Mouse (Mus musculus) lung, postnatal 0 days (tissue): ENCODE data around the gene Tmem108. TPM values are rescaled to one million over a fixed set of nuclear protein-coding genes. Genes with fewer than 3 reads are reported as not detected.

Source experiments
- ATAC-seq: fragments of 200-750 bp; cut with Nextera tagmentation; 2 replicates; pipeline ENCODE4 v1.8.0; 2017; ENCODE audit warnings: moderate library complexity
- DNase-seq: peaks from one replicate; pipeline ENCODE4 v3.0.0-alpha.2; 2016; ENCODE audit warnings: low spot score
- H3K27ac ChIP-seq: fragments of 300-500 bp; sonication (generic); 2 replicates; pipeline ENCODE4 v1.5.1; 2014; ENCODE audit warnings: antibody characterized with exemption, mild to moderate bottlenecking, low read length, mixed read lengths
- H3K27me3 ChIP-seq: fragments of 300-500 bp; sonication (generic); replicated peaks from 2 replicates; pipeline ENCODE4 v1.6.1; 2014; ENCODE audit warnings: low read length, mixed read lengths; ENCODE audit not compliant: insufficient read depth
- H3K36me3 ChIP-seq: fragments of 300-500 bp; sonication (generic); 2 replicates; pipeline ENCODE4 v1.6.1; 2014; ENCODE audit warnings: low read length, mixed read lengths; ENCODE audit not compliant: insufficient read depth
- H3K4me1 ChIP-seq: fragments of 300-500 bp; sonication (generic); 2 replicates; pipeline ENCODE4 v1.6.1; 2014; ENCODE audit warnings: antibody characterized with exemption, low read depth, low read length, mixed read lengths; ENCODE audit not compliant: insufficient read depth
- H3K4me2 ChIP-seq: fragments of 300-500 bp; sonication (generic); replicated peaks from 2 replicates; pipeline ENCODE4 v1.6.1; 2014; ENCODE audit warnings: low read depth, mild to moderate bottlenecking, low read length, moderate library complexity, mixed read lengths
- H3K4me3 ChIP-seq: fragments of 300-500 bp; sonication (generic); 2 replicates; pipeline ENCODE4 v1.5.1; 2014; ENCODE audit warnings: low read depth, low read length
- H3K9ac ChIP-seq: fragments of 300-500 bp; sonication (generic); replicated peaks from 2 replicates; pipeline ENCODE4 v1.6.1; 2014; ENCODE audit warnings: low read depth, mild to moderate bottlenecking
- H3K9me3 ChIP-seq: fragments of 300-500 bp; sonication (generic); 2 replicates; pipeline ENCODE4 v1.6.1; 2016; ENCODE audit warnings: low read length, mixed read lengths
- CTCF ChIP-seq: IDR thresholded peaks from 2 replicates; pipeline ENCODE4 v1.5.1; 2016; ENCODE audit warnings: antibody characterized with exemption, mild to moderate bottlenecking
- EP300 ChIP-seq: IDR thresholded peaks from 2 replicates; pipeline ENCODE4 v1.6.1; 2016; ENCODE audit warnings: antibody characterized with exemption, mild to moderate bottlenecking, control low read depth
- WGBS: fragments of 180-500 bp; shearing (Covaris S2); extraction: QIAGEN DNeasy Blood & Tissue Kit; methylation state at CpG from one replicate; pipeline ENCODE4 v1.1.7; 2014; 5-methylcytosine and 5-hydroxymethylcytosine counted together
- polyA plus RNA-seq: library from polyadenylated mRNA; unstranded; fragments of >200 nt; fragmentation: Nextera tagmentation; extraction: Ambion mirVana; gene quantifications from 2 replicates; pipeline ENCODE4 v1.2.1, GENCODE M21; 2015

The Tmem108 gene
- polyA plus RNA-seq, 1 experiment from 2014 or later, result 7.3 TPM

- no peak overlapping the region for H3K4me3 ChIP-seq
- WGBS, result 86% methylated on average over 5 of the region's 5 CpGs
- no peak for TF ChIP-seq EP300
- TF ChIP-seq CTCF, result no peak; the same call in 1 of the 2 replicates
- ATAC-seq (no peak), DNase-seq (no peak)
- H3K9ac ChIP-seq, result no peak overlapping the region
- no peak overlapping the region for H3K27ac ChIP-seq
- no peaks in the 10 kb centered on the region for H3K9me3 ChIP-seq
- peaks cover 12% of the 10 kb centered on the region; the same call in 1 of the 2 replicates for H3K4me1 ChIP-seq
- no peaks in the 10 kb centered on the region for H3K36me3 ChIP-seq
- H3K4me2 ChIP-seq, result no peak overlapping the region
- H3K27me3 ChIP-seq, result no peaks in the 10 kb centered on the region
Observed at GRCm38 (mm10) chr9:103444656-103445055, 317.0 kb downstream of the Tmem108 start.

GRCm38 (mm10) chr9:103443824-103444185 lies 317.8 kb downstream of the Tmem108 start:
- WGBS, result 69% methylated on average over 7 of the region's 7 CpGs
- peaks cover 12% of the 10 kb centered on the region; the same call in 1 of the 2 replicates for H3K4me1 ChIP-seq
- no peak overlapping the region for H3K27ac ChIP-seq
- H3K4me2 ChIP-seq, result no peak overlapping the region
- H3K4me3 ChIP-seq, result no peak overlapping the region
- no peaks in the 10 kb centered on the region for H3K36me3 ChIP-seq
- TF ChIP-seq CTCF, result no peak
- TF ChIP-seq EP300, result no peak
- no peaks in the 10 kb centered on the region for H3K9me3 ChIP-seq
- DNase-seq (no peak), ATAC-seq (no peak)
- no peak overlapping the region for H3K9ac ChIP-seq
- no peaks in the 10 kb centered on the region for H3K27me3 ChIP-seq

GRCm38 (mm10) chr9:103443121-103443823 lies 318.4 kb downstream of the Tmem108 start:
- TF ChIP-seq CTCF, result no peak
- no peak for TF ChIP-seq EP300
- no peak overlapping the region for H3K9ac ChIP-seq
- H3K27ac ChIP-seq, result no peak overlapping the region
- no peaks in the 10 kb centered on the region for H3K9me3 ChIP-seq
- no peak overlapping the region for H3K4me3 ChIP-seq
- ATAC-seq, result no peak
- no peak for DNase-seq
- no peak overlapping the region for H3K4me2 ChIP-seq
- H3K27me3 ChIP-seq, result no peaks in the 10 kb centered on the region
- WGBS, result 33% methylated on average over 13 of the region's 13 CpGs
- H3K4me1 ChIP-seq, result peaks cover 12% of the 10 kb centered on the region; the same call in 1 of the 2 replicates
- H3K36me3 ChIP-seq, result no peaks in the 10 kb centered on the region

GRCm38 (mm10) chr9:103440597-103440996 lies 321.0 kb downstream of the Tmem108 start:
- H3K9ac ChIP-seq, result no peak overlapping the region
- peaks cover 12% of the 10 kb centered on the region; the same call in 1 of the 2 replicates for H3K4me1 ChIP-seq
- WGBS, result 15% methylated on average over 3 of the region's 3 CpGs
- H3K27ac ChIP-seq, result no peak overlapping the region
- ATAC-seq (peak; percentile 37; the same call in 1 of the 2 replicates), DNase-seq (peak; percentile 74)
- no peaks in the 10 kb centered on the region for H3K36me3 ChIP-seq
- TF ChIP-seq EP300 (no peak), CTCF (no peak)
- no peak overlapping the region for H3K4me2 ChIP-seq
- no peaks in the 10 kb centered on the region for H3K27me3 ChIP-seq
- H3K9me3 ChIP-seq, result no peaks in the 10 kb centered on the region
- H3K4me3 ChIP-seq, result no peak overlapping the region

GRCm38 (mm10) chr9:103437104-103437503 lies 324.5 kb downstream of the Tmem108 start:
- TF ChIP-seq EP300 (peak; percentile 57; the same call in 1 of the 2 replicates), CTCF (no peak)
- WGBS, result 36% methylated on average over 5 of the region's 5 CpGs
- Histone ChIP-seq H3K4me2 (no peak overlapping the region), H3K9ac (no peak overlapping the region), H3K4me3 (no peak overlapping the region), H3K36me3 (no peaks in the 10 kb centered on the region), H3K27me3 (no peaks in the 10 kb centered on the region), H3K4me1 (peaks cover 17% of the 10 kb centered on the region; the same call in 1 of the 2 replicates), H3K9me3 (no peaks in the 10 kb centered on the region), H3K27ac (no peak overlapping the region)
- ATAC-seq (peak; percentile 59), DNase-seq (peak; percentile 26)

- H3K9me3 ChIP-seq, result no peaks in the 10 kb centered on the region
- H3K36me3 ChIP-seq, result no peaks in the 10 kb centered on the region
- no peak overlapping the region for H3K27ac ChIP-seq
- H3K4me1 ChIP-seq, result peaks cover 6% of the 10 kb centered on the region; the same call in 1 of the 2 replicates
- TF ChIP-seq CTCF (peak; percentile 87), EP300 (no peak)
- ATAC-seq (peak; percentile 59; the same call in 1 of the 2 replicates), DNase-seq (peak; percentile 53)
- no peak overlapping the region for H3K9ac ChIP-seq
- no peak overlapping the region for H3K4me2 ChIP-seq
- H3K27me3 ChIP-seq, result no peaks in the 10 kb centered on the region
- no peak overlapping the region for H3K4me3 ChIP-seq
- 54% methylated on average over 4 of the region's 4 CpGs for WGBS
Observed at GRCm38 (mm10) chr9:103434116-103434515, 327.5 kb downstream of the Tmem108 start.

Other genes starting within 250 kb of the Tmem108 start
- 2.2 and 2.7 TPM in 2 replicates for gene Nphp3, start 240.7 kb upstream of the Tmem108 start, polyA plus RNA-seq